Mouse (Mus musculus) neutrophil, adult 5-6 weeks (primary cell): ENCODE measurements at regions not wholly inside any gene's neighbourhood (a gene's known extent, or its start where the extent isn't known, plus 50 kb on each side); places are given as distances from the start of the nearest gene placed in this dataset.

Experiments used
- ATAC-seq: fragments of 151-379, 151-347 bp; 2 replicates; pipeline ENCODE4 v1.8.0; 2017; ENCODE audit warnings: mild to moderate bottlenecking, moderate TSS enrichment; ENCODE audit not compliant: insufficient number of reproducible peaks, poor library complexity, low FRiP score, severe bottlenecking; ENCODE audit errors: extremely low read depth

GRCm38 (mm10) chr12:107539683-107540082 lies 51.3 kb downstream of the 3110018I06Rik start:
- ATAC-seq = no peak

GRCm38 (mm10) chr12:107541196-107541595 lies 52.8 kb downstream of the 3110018I06Rik start:
- no peak for ATAC-seq

- no peak for ATAC-seq
Observed at GRCm38 (mm10) chr12:107547194-107547885, 58.9 kb downstream of the 3110018I06Rik start.

GRCm38 (mm10) chr12:107547886-107548448 lies 59.5 kb downstream of the 3110018I06Rik start:
- no peak for ATAC-seq

DNA sequence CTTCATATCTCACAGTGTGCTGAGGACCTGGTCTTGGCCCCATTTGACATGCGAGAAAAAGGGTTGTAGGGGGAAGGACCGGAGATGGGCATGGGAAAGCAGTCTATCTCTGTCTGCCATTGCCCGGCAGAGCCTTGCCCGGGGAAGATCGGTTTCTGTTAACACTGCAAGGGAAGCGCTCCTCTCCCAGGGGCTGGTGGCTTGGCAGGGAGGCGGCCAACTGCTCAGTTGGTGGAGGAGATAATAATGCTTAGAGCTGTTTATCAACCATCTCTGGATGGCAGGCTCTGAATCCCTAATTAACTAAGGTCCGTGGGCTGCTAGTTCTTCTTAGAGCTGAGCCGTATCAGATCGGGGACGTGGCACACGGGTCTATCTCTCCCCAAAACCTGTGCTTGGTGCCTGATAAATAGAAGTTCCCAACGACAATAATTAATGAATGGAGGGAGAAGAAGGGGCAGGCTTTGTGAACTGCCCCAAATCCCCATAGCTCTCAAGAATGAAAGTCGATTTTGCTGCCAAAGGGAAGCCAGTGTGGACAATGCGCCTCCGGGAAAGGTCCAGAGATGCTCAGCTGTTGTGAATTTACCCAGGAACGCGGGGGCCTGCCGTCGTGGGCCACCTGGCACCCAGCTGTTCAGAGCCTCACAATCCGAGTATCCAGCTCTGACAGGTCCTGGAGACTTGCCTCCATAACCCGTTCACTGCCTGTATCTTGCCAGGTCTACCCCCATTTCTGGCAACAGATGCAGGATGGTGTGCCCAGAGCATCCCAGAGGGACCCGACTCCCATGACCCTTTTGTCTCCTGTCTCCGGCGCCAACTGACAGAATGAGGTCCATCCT lies 61.2 kb downstream of the 3110018I06Rik start:
- no peak for ATAC-seq

DNA sequence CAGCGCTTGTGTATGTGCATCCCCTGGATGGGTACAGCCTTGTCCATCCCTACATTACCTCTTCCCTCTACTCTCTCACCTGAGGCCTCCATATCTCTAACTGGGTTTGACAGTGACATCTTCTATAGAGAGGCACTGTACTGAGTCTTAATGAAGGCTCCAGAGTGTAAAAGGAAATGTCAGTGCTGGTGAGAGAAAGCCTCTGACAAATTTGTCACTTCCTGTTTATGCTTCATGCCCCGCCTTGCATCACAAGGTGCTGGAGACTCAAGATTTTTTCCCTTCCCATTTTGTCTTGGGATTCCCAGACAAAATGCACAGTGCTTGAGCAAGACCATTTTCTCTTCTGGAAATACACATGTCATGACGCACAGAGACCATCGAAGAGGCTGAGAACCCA lies 70.8 kb downstream of the 3110018I06Rik start:
- ATAC-seq = no peak

- no peak for ATAC-seq
Observed at GRCm38 (mm10) chr12:107560100-107560499, 71.7 kb downstream of the 3110018I06Rik start.

DNA sequence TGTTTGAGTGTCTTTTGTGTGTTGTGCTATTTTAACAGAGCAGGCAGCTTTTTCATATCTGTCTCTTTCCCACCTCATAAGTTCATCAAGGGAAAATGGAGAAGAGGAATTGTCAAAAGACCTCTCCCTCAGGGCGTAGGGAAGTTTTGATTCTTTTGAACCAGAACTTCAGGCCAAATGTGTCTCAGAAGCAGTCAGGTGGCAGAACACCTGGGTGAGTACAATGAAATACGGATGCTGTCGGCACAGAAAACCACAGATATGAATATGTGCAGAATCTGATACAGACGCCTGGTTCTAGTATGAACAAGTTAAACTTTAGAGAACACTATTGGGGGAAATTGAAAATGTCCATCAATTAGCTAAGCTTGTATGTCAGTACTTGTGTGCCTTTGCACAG lies 84.2 kb downstream of the 3110018I06Rik start:
- ATAC-seq = no peak

DNA sequence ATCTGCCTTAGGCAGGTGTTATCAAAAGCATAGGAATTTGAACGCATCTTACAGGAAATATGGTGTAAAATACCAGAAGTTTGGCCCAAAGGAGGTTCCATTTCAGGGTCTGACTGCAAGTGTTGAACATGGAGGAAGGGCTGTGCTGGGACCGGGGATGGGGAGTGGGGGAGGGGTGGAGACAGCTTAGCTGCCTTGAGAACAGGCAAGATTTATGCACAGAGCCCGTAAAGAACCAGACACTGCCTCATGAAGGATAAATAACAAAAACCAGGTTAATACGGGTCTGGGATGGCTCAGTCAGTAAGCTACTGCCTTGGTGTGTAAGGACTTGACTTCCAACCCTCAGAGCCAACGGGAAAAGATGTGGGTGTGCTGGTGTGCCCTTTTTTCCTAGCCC lies 91.1 kb downstream of the 3110018I06Rik start:
- no peak for ATAC-seq

DNA sequence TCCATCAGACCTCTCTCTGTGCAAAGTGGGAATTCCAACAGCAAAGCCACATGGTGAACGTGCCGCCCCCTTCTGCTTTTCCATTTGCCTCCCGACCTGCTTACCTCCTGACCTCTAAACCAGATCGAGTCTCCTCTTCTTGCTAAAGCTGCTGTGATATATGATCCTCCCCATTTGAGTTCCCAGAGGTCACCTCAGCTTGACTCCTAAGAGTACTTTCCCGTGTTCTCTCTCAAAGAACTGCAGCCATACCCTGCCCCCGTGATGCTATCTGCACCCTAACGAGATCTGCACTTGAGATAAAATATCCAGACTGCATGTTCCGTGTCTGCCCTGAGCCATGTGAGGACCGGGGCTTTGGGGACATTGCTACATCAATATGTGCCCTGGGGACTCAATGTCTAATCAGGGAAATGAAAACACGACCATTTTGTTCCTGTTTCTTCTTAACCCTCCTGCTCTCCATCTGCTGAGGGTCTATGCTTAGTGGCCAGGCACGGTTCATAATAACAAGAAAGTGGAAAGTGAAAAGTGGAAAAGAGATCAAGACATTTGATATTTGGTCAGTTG lies 94.8 kb downstream of the 3110018I06Rik start:
- no peak for ATAC-seq

GRCm38 (mm10) chr12:107585696-107586225 lies 97.3 kb downstream of the 3110018I06Rik start:
- no peak for ATAC-seq

DNA sequence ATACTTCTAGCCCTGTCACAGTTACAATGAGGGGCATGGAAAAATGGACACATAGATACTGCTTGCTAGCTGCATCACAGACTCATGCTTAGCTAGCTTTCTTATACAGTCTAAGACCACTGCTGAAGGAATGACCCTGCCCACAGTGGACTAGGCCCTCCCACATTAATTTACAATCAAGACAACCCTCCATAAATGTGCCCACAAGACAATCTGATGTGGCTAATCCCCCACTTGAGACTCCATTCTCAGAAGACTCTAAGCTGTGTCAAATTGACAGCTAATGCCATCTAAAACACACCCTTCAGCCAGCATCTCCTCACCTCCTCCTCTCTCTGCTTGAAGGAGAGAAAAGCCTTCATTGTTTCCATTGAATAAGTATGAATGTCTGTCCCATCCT lies 107.8 kb downstream of the 3110018I06Rik start:
- ATAC-seq = no peak

DNA sequence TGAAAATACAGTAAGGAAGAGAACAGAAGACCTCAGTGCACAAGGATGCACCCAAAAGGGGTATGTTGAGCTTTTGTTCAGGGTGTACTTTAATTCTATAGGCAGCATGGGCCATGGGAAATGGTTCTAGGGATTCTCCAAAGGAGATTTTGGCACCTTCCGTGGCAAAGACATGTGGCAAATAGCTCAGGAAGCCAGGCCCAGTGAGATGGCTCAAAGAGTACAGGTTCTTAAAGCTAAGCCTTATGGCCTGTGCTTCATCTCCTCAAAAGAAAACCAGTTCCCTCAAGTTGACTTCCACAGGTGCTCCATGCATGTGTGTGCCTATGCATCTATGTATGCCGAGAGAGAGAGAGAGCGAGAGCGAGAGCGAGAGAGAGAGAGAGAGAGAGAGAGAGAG lies 112.1 kb downstream of the 3110018I06Rik start:
- no peak for ATAC-seq

- ATAC-seq = no peak
Observed at GRCm38 (mm10) chr12:107608966-107609365, 120.5 kb downstream of the 3110018I06Rik start.

- ATAC-seq = no peak
Observed at GRCm38 (mm10) chr12:107609986-107610385, 121.6 kb downstream of the 3110018I06Rik start.

DNA sequence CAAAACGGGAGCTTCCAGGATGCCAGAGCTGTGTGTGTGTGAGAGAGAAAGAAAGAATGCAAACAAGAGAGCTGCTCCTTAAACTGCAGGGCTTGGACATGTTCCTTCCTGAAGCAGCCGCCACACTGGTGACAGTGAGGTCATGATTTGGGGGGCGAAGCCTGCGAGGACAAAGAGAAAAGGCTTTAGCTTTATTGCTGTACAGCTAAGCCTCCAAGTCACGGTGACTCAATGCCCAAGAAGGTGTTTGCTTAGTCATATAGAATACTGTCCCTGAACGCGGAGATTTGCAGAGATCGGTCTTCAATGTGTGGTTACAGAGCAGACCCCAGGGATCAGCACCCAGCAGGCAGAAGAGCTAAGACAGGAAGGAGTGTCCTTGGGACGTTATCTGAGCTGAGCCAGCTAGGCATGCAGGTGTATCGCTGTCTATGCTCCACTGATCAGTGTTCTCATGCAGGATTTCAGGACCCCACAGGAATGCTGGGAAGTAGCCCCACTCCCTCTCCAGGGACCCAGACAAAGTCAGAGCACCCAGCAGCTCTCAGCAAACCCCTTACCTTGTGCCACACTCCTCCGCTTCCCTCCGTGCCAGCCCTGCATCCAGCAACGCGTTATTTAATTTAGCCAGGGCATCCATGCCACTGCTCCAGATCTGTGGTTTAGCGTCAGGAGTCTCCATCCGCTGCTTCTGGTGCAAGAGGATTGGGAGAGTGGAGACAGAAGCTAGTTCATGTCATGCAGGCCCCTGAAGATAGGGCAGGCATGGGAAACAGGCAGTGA lies 129.0 kb downstream of the 3110018I06Rik start:
- ATAC-seq = no peak

DNA sequence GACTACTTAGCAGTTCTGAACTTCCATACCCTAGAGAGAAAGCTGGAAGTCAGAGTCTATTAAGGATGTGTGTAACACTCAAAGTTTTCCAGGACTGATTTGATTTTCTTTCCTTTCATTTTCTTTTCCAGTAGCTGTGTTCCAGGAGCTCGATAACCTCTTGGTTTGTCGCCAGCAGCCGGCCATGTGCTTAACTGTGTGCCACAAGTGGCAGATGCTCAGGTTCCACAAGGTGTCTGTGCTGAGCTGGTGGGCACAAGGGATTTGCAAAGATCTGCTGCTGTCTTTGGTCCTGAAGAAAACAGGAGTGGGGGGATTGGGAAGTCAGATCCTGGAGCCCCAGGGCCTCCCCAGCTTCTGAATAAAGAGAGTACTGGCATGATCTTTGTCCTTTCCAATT lies 136.0 kb downstream of the 3110018I06Rik start:
- no peak for ATAC-seq

- ATAC-seq = no peak
Observed at GRCm38 (mm10) chr12:107648008-107648407, 159.6 kb downstream of the 3110018I06Rik start.
